Mouse (Mus musculus): ENCODE results near the gene Egfr.

Egfr gene

DNA sequence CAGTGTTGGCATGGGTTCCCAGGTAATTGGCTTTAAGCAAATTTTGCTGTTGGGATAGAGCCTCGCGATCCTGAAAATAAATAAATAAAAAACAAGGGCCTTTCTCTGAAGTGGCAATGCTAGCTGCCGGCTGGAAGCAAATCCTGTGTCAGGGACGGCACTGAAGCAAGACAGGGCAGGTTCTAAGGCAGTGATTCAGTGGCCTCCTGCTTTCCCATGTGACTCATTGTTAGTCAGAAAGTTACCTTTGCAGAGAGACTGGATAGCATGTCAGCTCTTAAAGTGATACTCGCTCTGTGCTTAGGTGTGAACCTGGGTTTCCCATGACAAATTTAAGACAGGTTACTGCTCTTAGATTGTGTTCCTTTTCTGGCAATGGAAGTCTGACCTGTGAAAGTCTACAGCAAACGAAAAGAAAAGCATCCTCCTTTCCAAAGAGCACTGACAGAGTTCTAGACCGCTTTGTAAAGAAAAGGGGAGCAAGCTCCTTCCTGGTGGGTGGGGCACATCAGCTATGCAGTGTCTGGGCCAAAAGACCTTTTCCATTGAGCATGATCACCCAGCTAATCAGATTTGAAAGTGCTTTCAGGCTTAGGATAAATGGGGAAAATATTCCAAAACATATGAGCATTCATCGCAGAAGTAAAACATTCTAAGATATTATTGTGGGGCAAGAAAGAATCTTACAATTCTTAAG, 78.7 kb downstream of the Egfr start:
- no peak for DNase-seq

DNA sequence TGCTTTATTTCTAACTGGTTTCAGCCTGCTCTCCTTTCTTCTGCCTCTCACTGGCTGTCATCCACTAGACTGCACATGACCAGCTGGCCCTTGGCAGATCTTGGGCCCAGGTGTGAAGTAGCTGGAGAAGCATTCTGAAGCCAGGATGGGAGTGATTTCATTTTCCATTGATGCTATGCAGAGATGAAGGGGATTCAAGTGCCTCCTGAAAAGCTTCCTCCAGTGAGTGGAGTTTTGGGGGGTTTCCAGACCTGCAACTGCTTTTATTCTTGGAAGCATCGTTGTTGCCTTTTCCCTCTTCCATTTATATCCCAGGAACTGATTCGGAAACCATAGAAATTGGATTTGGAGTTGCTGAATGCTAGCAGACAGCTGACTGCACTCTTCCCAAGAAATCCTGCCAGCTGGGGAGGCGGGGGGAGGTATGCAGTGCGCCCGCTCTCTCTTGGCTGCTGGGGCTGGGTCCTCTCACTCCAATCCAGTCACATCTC, 80.0 kb downstream of the Egfr start:
- DNase-seq, result peak in 1 of 2 experiments; percentile 8

DNA sequence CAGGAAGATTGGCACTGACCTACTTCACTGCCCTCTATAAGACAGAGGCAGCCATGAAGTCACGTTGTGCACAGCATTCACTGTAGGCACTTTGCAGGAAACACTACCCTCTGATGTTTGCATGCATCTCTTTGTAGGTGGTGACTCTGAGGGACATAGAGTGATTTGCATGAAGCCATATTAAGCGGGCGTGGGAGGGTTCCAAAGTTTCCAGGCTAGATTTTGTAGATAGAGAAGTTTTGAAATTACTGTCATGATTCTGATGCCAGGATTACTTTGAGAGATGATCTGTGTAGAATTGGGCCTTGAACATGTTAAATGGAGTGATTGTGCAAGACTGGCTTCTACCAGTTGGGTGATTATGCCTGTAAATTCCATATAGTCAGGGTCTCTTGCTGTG, 86.8 kb downstream of the Egfr start:
- no peak for DNase-seq

DNA sequence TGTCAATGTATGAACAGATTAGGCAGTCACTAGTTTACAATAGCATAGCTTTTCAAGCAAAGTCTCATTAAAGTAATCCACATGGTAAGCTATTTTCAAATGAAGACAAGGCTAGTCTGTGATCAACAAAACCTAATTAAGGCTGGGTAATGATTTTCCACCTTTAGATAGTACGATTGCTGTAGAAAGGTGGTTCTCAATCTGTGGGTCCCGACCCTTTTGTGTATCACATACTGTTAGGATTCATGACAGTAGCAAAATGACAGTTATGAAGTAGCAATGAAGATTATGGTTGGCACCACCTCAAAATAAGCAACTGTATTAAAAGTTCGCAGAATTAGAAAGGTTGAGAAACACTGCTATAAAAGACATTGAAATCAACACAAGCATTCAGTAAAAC, 90.9 kb downstream of the Egfr start:
- no peak for DNase-seq

DNA sequence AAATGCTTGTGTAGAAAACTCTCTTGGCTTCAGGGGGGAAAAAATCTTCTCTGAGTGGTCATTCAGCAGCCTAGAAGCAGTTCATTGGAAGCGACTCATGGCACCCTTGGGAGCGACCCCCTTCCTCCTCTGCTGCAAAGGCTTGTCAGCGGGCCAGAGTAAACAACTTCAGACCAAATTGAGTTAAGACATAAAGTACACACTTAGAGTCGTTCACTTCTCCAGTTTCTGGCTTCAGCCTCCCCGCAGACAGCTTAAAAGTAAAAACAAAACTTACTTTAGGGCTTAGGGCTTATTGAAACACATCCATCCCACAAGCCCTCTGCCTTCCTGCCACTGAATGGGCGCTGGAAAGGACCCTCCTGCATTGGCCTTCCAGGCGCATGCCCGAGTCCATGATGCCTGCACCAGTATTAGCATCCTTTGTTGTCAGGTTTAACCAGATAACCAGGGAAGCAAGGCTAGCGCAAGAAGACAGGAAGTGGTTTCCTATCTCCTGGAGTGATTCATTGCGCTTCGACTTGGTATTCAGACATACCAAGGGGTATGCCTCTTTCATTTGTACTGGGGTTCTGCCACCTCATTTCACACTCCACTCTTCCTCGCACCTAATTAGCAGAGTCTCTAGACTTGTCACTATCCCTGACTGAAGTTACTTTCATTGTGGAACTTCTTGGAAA, 92.0 kb downstream of the Egfr start:
- no peak for DNase-seq

DNA sequence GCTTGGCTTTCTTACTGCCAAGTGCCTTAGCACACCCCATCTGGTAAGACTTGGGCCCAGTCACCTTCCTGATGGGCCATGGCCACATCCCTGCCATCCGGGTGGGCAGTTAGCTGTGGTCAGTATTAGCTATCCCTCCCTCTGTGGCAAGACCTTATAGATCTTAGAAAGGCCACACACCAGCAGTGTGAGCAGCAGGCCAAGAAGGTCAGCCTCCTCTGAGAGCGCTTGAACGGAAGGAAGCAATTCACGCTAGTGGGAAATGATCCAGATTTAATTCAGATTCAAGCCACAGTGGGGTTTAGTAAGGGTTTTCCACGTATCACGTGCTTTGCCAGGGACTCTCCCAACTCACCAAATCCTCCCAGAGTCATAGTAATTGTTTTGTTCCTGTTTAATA, 96.9 kb downstream of the Egfr start:
- no peak for DNase-seq

DNA sequence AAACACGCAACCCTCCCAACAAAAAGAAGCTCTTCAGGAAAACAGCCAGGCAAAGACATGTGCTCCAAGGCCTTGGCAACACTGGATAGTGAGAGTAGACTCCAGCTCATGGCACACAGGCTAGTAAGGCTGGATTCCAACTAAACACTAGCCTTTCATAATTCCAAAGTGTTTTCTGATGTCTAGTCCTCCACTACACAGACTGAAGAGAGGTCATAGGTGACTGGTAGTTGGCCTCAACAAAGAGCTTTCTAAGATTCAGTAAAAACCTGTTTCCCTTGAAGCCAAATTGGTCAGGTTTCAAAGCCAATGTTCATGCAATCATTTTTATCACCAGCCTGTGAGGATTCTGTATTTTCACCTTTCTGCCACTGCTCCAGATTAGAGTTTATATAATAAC, 99.4 kb downstream of the Egfr start:
- no peak for DNase-seq

DNA sequence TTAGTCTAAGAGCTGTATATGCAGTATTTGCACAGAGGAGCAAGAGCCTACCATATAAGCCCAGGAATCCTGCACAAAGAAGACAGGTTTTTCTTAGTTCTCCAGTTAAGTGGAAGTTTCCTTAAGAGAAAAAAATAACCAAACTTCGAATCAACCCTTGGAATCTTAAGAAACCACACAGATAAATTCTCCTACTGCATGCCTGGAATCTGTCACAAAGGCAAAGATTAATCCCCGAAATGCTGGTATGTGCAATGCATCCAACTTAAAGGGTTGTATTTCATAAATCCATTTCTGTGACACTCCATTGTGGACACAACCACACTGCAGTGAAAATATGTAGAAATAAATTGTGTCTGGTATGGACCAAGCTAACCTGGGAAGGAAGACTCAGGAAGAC, 102.1 kb downstream of the Egfr start:
- DNase-seq, result no peak

DNA sequence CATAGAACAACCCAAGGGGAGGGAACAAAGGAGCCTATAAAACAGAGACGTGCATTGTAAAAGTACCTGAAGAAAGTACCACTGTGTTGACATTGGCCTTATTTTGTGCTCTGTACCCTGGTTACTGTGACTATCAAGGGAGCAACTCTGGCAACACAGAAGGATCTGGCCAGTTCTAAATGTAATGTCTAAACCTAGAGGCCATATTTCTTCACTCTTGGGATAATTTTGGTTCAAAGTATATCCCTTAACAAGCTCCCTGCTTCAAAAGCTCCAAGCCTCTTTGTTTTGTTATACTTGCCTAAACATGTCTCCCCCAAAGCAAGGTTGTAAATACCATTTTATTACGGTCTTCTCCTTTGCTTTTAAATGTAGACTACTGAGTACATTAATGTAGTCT, 105.3 kb downstream of the Egfr start:
- DNase-seq, result no peak

DNA sequence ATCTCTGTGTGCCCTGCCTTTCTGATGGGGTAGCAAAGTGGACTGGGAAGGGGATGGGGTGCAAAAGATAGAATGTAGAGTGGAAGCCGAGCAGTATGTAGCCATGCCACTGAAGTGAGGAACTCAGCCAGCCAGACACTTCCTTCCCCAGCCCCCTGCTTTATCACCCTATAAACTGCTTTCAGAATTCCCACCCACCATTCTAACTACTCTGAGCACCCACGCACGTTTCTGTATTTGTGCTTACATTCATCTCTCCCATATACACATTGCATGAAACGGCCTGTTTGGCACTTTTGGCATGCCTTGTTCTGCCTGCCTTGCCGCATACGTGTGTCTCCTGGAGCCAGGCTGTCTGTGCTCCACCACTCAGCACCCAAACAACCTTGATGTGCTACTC, 109.0 kb downstream of the Egfr start:
- DNase-seq, result no peak

DNA sequence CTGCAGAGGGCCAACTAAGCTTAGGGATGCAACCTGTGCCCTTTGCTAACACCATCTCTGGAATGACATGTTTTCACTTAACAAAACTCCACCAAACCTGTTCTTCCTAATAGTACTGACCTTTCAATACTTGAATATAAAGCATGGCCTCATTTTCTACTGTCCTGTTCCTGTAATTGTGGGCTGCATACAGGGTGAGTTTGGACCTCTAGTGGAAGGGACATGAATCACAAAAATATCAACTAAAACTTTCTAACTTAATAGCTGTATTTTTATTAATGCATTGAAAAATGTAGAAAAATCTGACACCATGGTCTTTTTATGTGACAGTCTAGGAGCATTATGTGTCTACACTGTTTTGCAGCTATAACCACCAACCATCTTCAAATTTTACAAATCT, 111.5 kb downstream of the Egfr start:
- DNase-seq, result no peak

DNA sequence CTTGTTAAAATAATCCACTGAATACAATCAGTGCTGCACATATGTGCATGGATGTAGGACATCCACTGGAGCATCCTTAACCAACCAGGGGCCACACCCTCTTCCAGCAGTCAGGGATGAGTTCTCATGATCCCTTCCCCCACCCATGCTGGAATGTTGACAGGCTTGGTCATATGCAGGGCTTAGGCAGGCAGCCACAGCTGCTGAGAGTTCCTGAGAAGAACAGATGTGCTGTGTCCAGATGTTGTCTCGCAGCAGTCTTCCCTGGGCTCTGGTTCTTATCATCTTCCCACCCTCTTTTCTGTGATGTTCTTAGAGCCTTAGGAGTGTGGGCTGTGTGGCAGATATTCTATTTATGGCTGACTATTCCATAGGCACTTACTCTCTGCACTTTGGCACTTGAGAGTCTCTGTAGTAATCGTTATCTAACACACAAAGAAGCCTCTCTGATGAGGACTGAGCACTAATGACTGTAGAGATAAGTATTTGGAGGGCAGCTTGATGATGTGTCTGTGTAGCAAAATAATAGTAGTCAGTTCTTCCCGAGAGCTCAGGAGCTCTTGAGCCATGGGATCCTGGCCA, 113.1 kb downstream of the Egfr start:
- DNase-seq, result no peak

DNA sequence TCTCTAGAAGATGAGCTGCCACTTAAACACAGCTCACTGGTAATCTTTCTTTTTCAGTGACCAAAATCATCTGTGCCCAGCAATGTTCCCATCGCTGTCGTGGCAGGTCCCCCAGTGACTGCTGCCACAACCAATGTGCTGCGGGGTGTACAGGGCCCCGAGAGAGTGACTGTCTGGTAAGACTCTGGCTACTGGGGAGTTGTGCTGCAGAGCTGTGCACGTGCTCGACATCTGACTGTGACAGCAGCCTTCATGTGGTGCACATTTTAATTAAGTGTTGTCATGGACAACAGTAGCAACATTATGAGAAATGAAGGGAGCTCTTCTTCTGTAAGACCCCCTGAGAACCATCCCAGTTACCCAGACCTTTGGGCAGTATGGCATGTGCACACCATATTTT, 116.0 kb downstream of the Egfr start:
- DNase-seq, result no peak

DNA sequence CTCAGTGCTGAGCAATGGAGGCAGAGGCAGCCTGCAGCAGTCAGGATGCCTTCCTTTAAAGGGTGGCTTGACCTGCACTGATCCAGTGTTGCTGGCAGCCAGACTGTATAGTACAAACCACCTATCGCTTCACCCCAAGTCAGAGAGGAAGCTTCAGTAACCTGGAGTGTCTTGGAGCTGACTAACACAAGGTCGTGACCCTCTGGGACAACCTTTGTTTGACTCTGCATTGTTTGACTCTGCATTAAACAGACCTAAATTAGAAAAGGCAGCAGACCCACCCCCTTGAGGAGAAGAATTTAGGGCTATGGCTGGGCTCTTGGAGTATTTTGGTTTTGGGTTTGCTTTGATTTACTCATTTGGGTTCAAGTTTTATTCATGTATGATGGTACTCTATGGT, 117.5 kb downstream of the Egfr start:
- no peak for DNase-seq

DNA sequence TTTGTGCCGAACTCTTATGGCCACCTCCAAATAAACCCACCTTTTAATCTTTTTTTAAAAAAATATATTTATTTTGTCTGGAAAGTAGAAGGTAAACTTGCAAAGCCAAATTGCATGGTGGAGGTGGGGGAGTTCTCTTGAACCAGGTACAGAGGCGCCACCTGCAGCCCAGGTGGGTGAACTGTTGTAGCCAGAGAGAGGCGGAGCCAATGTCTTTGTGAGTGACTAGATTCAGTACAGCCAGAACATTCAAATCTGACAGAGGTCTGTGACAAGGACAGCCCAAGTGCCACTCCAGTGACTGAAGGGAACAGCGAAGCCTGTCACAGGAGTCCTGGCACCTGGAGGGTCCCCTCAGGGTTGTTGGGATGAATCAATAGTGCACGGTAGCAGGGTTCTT, 119.1 kb downstream of the Egfr start:
- DNase-seq, result peak; percentile 15 to 21

DNA sequence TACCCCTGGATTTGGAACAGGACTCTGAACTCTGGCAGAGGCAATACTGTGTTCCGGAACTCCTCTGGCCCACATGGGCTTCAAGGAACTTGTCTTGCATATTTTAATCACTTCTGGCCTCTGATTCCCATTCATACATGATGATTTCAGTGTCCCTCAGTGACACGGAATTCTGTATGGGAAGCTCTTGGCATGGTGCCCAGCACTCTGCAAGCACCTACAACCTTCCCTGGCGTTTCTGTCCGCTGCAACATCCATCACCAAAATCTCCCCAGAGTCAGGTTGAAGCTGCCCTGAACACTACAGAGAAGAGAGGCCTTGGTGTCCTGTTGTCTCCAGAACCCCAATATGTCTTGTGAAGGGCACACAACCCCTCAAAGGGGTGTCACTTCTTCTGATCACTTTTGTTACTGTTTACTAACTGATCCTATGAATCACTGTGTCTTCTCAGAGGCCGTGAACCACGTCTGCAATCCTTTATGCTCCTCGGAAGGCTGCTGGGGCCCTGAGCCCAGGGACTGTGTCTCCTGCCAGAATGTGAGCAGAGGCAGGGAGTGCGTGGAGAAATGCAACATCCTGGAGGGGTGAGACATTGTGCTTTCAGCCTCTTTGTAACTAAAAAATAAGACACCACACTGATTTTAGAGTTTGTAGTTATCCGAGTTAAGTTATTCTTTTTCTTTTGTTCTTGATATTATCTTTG, 125.8 kb downstream of the Egfr start:
- peak in 1 of 2 experiments; percentile 21 for DNase-seq

DNA sequence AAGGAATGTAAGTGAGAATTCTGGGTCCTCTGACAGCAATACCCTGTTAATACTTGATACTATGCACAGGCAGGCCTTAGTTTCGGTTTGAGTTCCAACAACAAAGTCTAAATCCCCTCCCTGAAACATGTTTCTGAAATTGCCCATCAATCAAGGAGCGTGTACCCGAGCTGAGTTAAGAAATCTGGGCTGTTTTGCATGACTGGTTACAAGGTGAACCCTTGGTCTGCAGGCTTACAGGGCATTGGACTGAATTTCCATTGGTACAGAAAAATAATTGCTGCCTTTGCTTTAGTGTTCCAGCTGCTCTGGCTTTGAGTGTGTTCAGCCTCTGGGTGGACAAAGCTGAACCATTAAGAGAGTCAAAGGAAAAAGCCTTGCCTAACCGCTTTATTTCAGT, 129.9 kb downstream of the Egfr start:
- no peak for DNase-seq

DNA sequence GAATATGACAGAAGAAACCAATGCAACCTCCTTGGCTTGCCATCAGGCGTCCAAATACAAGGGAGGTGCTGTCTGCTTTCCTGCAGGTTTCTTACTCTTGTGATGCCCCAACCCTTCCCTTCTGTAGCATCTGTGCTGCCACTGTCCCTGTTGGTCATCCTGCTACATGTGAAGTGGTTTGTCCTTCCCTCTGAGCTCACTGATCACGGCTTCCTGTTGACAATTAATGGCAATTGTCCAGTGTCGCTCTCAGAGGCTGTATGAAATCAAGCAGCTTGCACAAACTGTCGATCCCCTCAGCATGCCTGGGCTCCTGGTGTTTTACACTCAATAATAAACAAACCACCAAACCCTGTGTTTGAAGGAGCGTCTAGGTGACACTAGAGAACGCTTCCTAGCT, 134.1 kb downstream of the Egfr start:
- no peak for DNase-seq

DNA sequence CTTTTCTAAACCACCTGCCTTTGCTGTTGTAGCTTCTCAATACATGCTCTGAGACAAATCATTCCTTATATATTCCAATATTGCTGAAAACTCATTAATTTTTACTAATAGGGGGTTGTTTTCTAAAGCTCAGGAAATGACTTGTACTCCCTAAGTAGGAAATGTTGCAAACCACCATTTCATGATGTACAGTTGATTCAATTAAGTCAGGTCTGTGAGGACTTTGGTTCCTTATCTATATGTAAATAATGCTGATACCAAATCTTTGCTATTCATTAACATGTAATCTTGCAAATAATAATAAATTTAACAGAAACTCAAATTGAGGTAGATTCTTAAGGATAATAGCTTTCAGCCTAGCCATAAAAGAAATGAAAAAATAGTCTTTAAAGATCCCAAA, 136.1 kb downstream of the Egfr start:
- no peak for DNase-seq

DNA sequence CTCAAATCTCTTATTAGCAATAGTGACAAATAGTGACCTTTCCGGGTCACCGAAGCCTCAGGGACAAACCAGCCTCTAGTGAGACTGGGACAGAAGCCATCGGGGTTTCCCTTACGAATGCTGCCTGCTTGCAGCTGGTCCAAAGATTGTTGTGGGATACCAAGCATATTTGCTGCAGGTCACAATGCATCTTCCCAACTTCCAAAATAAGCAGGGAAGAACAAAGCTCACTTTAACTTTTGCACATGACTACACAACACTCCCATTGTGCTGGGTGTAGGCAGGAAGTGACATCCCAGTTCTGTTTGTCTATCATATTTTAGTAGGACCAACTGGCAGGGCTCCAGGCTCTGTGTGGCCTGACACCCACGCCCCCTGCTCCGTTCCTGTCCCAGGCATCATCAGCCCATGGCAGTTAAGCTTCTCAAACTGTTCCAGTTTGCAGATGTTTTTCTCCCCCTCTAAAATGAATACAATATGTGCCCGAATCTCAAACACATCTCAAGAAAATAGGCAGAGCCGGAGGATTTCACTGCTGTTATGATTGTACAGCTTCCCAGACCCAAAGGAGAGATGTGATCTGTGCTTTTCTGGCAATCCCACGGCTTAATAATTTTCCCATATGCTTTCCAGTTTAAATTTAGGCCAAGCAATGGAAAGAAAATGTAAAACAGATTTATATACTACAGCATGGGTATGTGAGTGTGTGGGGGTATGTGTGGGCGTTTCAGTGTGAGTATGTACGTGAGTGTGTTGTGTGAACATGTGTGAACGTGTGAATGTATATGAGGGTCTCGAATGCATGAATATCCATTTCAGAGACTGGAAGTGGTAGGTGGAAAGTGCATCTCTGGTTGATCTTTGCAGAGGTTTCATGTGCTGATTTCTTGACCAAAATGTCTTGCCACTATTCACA, 143.7 kb downstream of the Egfr start:
- DNase-seq, result no peak

DNA sequence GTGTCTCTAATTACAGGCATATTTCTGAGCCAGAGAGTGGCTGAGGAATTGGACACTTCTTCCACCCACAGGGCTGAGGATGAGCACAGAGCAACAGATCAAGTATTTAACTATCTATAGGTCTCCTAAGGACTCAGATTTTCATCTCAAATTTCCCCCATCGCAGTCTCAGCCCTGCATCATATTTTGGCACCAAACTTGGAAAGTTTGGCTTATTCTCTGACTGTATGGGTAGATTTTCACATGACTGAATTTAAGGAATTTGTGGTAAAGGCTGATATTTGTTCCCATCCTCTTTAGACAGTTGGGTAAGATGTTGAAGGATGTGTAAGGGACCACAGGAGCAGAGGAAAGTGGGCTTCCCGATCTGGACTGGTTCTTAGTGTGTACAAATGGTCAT, 145.7 kb downstream of the Egfr start:
- DNase-seq, result no peak

DNA sequence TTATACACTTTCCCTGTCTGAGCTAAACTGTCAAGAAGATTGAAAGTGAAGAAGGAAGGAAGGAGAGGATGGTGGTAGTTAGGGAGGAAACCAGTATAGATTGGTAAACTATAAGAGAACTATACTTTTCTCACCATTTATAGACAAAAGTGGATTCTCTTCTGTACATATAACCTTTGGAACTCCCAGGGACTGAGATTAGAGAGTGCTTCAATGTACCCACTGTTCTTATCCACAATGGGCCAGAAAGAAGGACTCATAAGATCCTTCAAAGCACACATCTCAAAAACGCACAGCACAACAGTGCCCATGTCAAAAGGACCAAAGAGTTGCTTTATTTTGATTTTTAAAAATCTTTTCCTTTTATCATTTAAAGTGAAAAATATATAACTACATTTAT, 148.2 kb downstream of the Egfr start:
- DNase-seq, result no peak

Data from cerebellum, adult 18-20 months (tissue).